Mouse (Mus musculus) ZHBTc4 (cell line): ENCODE results near the gene Olfr462.

ENCODE experiments used
- DNase-seq: peaks from one replicate; pipeline ENCODE4 v3.0.0-alpha.2; 2011; ENCODE audit warnings: low read depth, low spot score

The Olfr462 gene

GRCm38 (mm10) chr11:87847884-87848283, 44.2 kb downstream of the Olfr462 start:
- peak; percentile 85 for DNase-seq

GRCm38 (mm10) chr11:87846968-87847600, 45.0 kb downstream of the Olfr462 start:
- peak; percentile 76 for DNase-seq

GRCm38 (mm10) chr11:87841436-87841835, 50.6 kb downstream of the Olfr462 start:
- DNase-seq: no peak

- DNase-seq: no peak
Measured at GRCm38 (mm10) chr11:87840676-87841075, 51.4 kb downstream of the Olfr462 start.
